17 mouse cellular contexts compared by ENCODE assay signal in genomic region chrX:70931944-70932343, GRCm38 (mm10).
"Had no signal": no experiment of that assay in that cellular context is flagged by ENCODE, and none has a peak within 500 bp of the region (broad histone marks: within the 10 kb centered on the region; RNA-seq: fewer than 3 reads in every experiment).

No protein-coding gene starts in this region.

- H3K9me3 ChIP-seq: lung, embryonic 15.5 days; megakaryocyte, embryonic 14.5 days; midbrain, embryonic 13.5 days; midbrain, embryonic 15.5 days; neural tube, embryonic 12.5 days had no signal

- H3K27ac ChIP-seq: lung, embryonic 15.5 days; macrophage; midbrain, embryonic 13.5 days; midbrain, embryonic 15.5 days; neural tube, embryonic 12.5 days had no signal

- ATAC-seq: liver, postnatal 0 days; lung, postnatal 0 days; midbrain, embryonic 13.5 days; midbrain, embryonic 15.5 days had no signal

- H3K4me1 ChIP-seq: lung, embryonic 15.5 days; megakaryocyte, embryonic 14.5 days; midbrain, embryonic 13.5 days; midbrain, embryonic 15.5 days; neural tube, embryonic 12.5 days had no signal

- H3K4me3 ChIP-seq: lung, embryonic 15.5 days; megakaryocyte, embryonic 14.5 days; midbrain, embryonic 13.5 days; midbrain, embryonic 15.5 days; neural tube, embryonic 12.5 days had no signal

- DNase-seq: liver, postnatal 0 days; lung, adult 2 months; lung, postnatal 14 days; lung, postnatal 36 days; right cerebral cortex, postnatal 14 days; spleen, adult 18-20 months; thymus, adult 18-20 months; thymus, postnatal 25 days; thymus, postnatal 4 days had no signal

- H3K36me3 ChIP-seq: lung, embryonic 15.5 days; midbrain, embryonic 13.5 days; midbrain, embryonic 15.5 days; neural tube, embryonic 12.5 days had no signal

- H3K4me2 ChIP-seq: lung, embryonic 15.5 days; midbrain, embryonic 11.5 days; midbrain, embryonic 13.5 days; midbrain, embryonic 15.5 days; neural tube, embryonic 12.5 days had no signal

- H3K9ac ChIP-seq: liver, postnatal 0 days; lung, embryonic 15.5 days; midbrain, embryonic 13.5 days; midbrain, embryonic 15.5 days; neural tube, embryonic 12.5 days had no signal

- H3K27me3 ChIP-seq: lung, embryonic 15.5 days; midbrain, embryonic 13.5 days; midbrain, embryonic 15.5 days; neural tube, embryonic 12.5 days had no signal
